Mouse (Mus musculus): ENCODE results near the gene Calcoco1. TPM values are rescaled to one million over a fixed set of nuclear protein-coding genes. Genes with fewer than 3 reads are reported as not detected.
A peak's percentile ranks its signal among the peaks of the same experiment; 100 is the strongest.

Calcoco1 gene
- polyA plus RNA-seq, 1 experiment: 20.1 TPM

DNA sequence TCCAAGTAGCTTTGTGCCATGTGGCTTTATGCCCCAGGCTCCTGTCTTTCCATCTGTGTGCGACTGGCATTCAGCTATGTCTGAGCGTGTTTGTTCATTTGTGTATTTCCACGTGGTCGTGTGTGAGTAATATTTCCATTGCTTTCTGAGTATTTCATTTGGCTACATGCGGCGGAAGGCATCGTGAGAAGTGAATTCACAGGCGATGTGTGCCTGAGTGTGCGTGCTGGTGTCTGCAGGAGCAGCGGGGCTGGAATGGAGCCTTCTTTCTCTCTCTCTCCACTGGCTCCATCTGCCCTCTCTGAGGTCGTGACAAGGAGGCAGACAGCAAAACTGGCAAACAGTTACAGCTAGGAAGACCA, 24.1 kb upstream of the Calcoco1 start:
- Histone ChIP-seq H3K27ac (ENCODE audit: control insufficient read depth, insufficient read depth, low read depth, low read length) (no peak overlapping the region), H3K4me1 (ENCODE audit: control insufficient read depth, insufficient read depth, low read length) (peaks cover 11% of the 10 kb centered on the region)
- TF ChIP-seq POLR2A (IDR thresholded peaks at IDR 0.05; ENCODE audit: control insufficient read depth, low read depth, low read length) (no peak), CTCF (IDR thresholded peaks at IDR 0.05; ENCODE audit: control insufficient read depth, insufficient read depth, insufficient replicate concordance, low read depth, low read length) (no peak)

GRCm38 (mm10) chr15:102745387-102745786, 23.4 kb upstream of the Calcoco1 start:
- Histone ChIP-seq H3K27me3 (ENCODE audit: control insufficient read depth, insufficient read depth, low read length) (peaks cover 4% of the 10 kb centered on the region), H3K36me3 (ENCODE audit: control insufficient read depth, insufficient read depth, low read length) (no peaks in the 10 kb centered on the region), H3K4me1 (ENCODE audit: control insufficient read depth, insufficient read depth, low read length) (peaks cover 11% of the 10 kb centered on the region), H3K27ac (ENCODE audit: control insufficient read depth, insufficient read depth, low read depth, low read length) (no peak overlapping the region), H3K4me3 (ENCODE audit: control insufficient read depth, low read depth, low read length) (no peak overlapping the region)
- TF ChIP-seq POLR2A (IDR thresholded peaks at IDR 0.05; ENCODE audit: control insufficient read depth, low read depth, low read length): no peak
- no peak for TF ChIP-seq CTCF (IDR thresholded peaks at IDR 0.05; ENCODE audit: control insufficient read depth, insufficient read depth, insufficient replicate concordance, low read depth, low read length)

More for the DNA sequence above, 24.1 kb upstream of the Calcoco1 start:
- Histone ChIP-seq H3K4me3 (ENCODE audit: control insufficient read depth, low read depth, low read length) (no peak overlapping the region), H3K36me3 (ENCODE audit: control insufficient read depth, insufficient read depth, low read length) (no peaks in the 10 kb centered on the region), H3K27me3 (ENCODE audit: control insufficient read depth, insufficient read depth, low read length) (peaks cover 4% of the 10 kb centered on the region)

GRCm38 (mm10) chr15:102744831-102745230, 22.9 kb upstream of the Calcoco1 start:
- Histone ChIP-seq H3K27ac (ENCODE audit: control insufficient read depth, insufficient read depth, low read depth, low read length) (no peak overlapping the region), H3K36me3 (ENCODE audit: control insufficient read depth, insufficient read depth, low read length) (no peaks in the 10 kb centered on the region), H3K4me3 (ENCODE audit: control insufficient read depth, low read depth, low read length) (no peak overlapping the region), H3K27me3 (ENCODE audit: control insufficient read depth, insufficient read depth, low read length) (peaks cover 4% of the 10 kb centered on the region), H3K4me1 (ENCODE audit: control insufficient read depth, insufficient read depth, low read length) (peaks cover 11% of the 10 kb centered on the region)
- no peak for TF ChIP-seq CTCF (IDR thresholded peaks at IDR 0.05; ENCODE audit: control insufficient read depth, insufficient read depth, insufficient replicate concordance, low read depth, low read length)
- no peak for TF ChIP-seq POLR2A (IDR thresholded peaks at IDR 0.05; ENCODE audit: control insufficient read depth, low read depth, low read length)

DNA sequence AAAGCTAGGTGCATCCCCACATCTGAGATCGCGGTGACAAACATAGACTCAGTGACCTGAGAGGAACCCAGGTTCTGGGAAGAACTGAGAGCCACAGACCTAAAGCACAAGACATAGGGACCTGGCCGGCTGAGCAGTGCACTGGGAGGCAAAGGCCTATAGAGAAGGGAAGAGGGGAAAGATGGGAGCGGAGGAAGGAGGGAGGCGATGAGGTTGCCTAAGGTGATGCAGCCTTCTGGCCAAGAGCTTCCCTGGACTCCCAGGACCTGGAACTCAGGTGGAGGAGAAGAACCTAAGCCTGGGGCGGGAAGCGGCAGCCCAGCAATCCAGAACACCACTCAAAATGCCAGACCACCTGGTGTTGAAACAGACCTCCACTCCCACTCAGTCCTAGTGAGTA, 22.4 kb upstream of the Calcoco1 start:
- TF ChIP-seq POLR2A (IDR thresholded peaks at IDR 0.05; ENCODE audit: control insufficient read depth, low read depth, low read length): no peak
- H3K4me3 ChIP-seq (ENCODE audit: control insufficient read depth, low read depth, low read length): no peak overlapping the region
- no peak overlapping the region for H3K27ac ChIP-seq (ENCODE audit: control insufficient read depth, insufficient read depth, low read depth, low read length)
- no peaks in the 10 kb centered on the region for H3K36me3 ChIP-seq (ENCODE audit: control insufficient read depth, insufficient read depth, low read length)
- H3K27me3 ChIP-seq (ENCODE audit: control insufficient read depth, insufficient read depth, low read length): peaks cover 4% of the 10 kb centered on the region
- H3K4me1 ChIP-seq (ENCODE audit: control insufficient read depth, insufficient read depth, low read length): peaks cover 14% of the 10 kb centered on the region

GRCm38 (mm10) chr15:102743996-102744395, 22.0 kb upstream of the Calcoco1 start:
- no peak for TF ChIP-seq POLR2A (IDR thresholded peaks at IDR 0.05; ENCODE audit: control insufficient read depth, low read depth, low read length)
- no peak for TF ChIP-seq CTCF (IDR thresholded peaks at IDR 0.05; ENCODE audit: control insufficient read depth, insufficient read depth, insufficient replicate concordance, low read depth, low read length)
- Histone ChIP-seq H3K4me1 (ENCODE audit: control insufficient read depth, insufficient read depth, low read length) (peaks cover 14% of the 10 kb centered on the region), H3K27me3 (ENCODE audit: control insufficient read depth, insufficient read depth, low read length) (peaks cover 4% of the 10 kb centered on the region), H3K36me3 (ENCODE audit: control insufficient read depth, insufficient read depth, low read length) (no peaks in the 10 kb centered on the region), H3K4me3 (ENCODE audit: control insufficient read depth, low read depth, low read length) (no peak overlapping the region), H3K27ac (ENCODE audit: control insufficient read depth, insufficient read depth, low read depth, low read length) (no peak overlapping the region)

DNA sequence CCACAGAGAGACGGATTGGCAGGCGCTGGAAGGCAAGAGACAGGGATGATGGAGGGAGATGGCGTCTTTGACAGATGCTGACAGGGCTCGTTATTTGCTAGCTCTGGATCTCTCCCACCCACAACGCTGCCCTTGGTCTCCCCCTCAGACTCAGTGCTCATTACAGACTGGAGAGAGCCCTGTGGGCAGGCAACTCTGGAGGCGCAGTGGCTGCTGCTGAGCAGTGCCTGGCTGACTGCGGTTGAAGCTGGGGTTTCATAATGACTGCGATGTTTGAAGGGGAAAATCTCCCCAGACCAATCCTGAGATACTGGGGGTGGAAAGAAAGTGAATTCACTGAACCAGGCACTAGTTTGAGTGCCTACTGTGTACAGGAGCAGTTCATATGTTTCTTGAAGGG, 21.2 kb upstream of the Calcoco1 start:
- no peak for TF ChIP-seq CTCF (IDR thresholded peaks at IDR 0.05; ENCODE audit: control insufficient read depth, insufficient read depth, insufficient replicate concordance, low read depth, low read length)
- no peak for TF ChIP-seq POLR2A (IDR thresholded peaks at IDR 0.05; ENCODE audit: control insufficient read depth, low read depth, low read length)
- H3K27ac ChIP-seq (ENCODE audit: control insufficient read depth, insufficient read depth, low read depth, low read length): no peak overlapping the region
- peaks cover 14% of the 10 kb centered on the region for H3K4me1 ChIP-seq (ENCODE audit: control insufficient read depth, insufficient read depth, low read length)
- no peak overlapping the region for H3K4me3 ChIP-seq (ENCODE audit: control insufficient read depth, low read depth, low read length)
- no peaks in the 10 kb centered on the region for H3K36me3 ChIP-seq (ENCODE audit: control insufficient read depth, insufficient read depth, low read length)
- H3K27me3 ChIP-seq (ENCODE audit: control insufficient read depth, insufficient read depth, low read length): peaks cover 4% of the 10 kb centered on the region

GRCm38 (mm10) chr15:102742589-102742988, 20.6 kb upstream of the Calcoco1 start:
- H3K4me3 ChIP-seq (ENCODE audit: control insufficient read depth, low read depth, low read length): no peak overlapping the region
- TF ChIP-seq POLR2A (IDR thresholded peaks at IDR 0.05; ENCODE audit: control insufficient read depth, low read depth, low read length) (no peak), CTCF (IDR thresholded peaks at IDR 0.05; ENCODE audit: control insufficient read depth, insufficient read depth, insufficient replicate concordance, low read depth, low read length) (peak; percentile 99)
- peaks cover 4% of the 10 kb centered on the region for H3K27me3 ChIP-seq (ENCODE audit: control insufficient read depth, insufficient read depth, low read length)
- no peaks in the 10 kb centered on the region for H3K36me3 ChIP-seq (ENCODE audit: control insufficient read depth, insufficient read depth, low read length)
- peaks cover 14% of the 10 kb centered on the region for H3K4me1 ChIP-seq (ENCODE audit: control insufficient read depth, insufficient read depth, low read length)
- no peak overlapping the region for H3K27ac ChIP-seq (ENCODE audit: control insufficient read depth, insufficient read depth, low read depth, low read length)
